Mouse (Mus musculus): ENCODE results near the gene Sardh.

The Sardh gene

GRCm38 (mm10) chr2:27226572-27226971, 21.6 kb downstream of the Sardh start:
- no peak for DNase-seq (ENCODE audit: low spot score)

DNA sequence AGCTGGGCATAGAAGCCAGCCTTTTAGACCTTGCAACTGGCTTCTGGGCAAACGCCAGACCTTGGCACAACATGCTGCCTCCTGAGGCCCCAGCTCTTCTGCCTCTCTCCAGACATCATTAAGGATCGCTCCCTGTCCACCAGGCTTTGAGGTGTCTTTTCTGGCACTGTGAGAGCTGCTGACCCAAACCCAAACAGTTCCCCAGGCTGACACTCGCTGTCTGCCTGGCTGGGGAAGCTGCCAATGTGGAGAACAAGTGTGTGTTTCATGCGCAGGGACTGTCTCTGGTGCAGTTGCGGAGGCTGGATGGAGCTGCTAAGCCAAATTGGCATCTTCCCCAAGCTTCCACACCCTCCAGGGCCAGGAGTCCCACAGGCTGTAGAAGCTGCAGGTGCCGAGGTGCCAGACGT, 25.1 kb downstream of the Sardh start:
- no peak for DNase-seq (ENCODE audit: low spot score)

- DNase-seq (ENCODE audit: low spot score), result no peak
Observed at GRCm38 (mm10) chr2:27218569-27218968, 29.6 kb downstream of the Sardh start.

DNA sequence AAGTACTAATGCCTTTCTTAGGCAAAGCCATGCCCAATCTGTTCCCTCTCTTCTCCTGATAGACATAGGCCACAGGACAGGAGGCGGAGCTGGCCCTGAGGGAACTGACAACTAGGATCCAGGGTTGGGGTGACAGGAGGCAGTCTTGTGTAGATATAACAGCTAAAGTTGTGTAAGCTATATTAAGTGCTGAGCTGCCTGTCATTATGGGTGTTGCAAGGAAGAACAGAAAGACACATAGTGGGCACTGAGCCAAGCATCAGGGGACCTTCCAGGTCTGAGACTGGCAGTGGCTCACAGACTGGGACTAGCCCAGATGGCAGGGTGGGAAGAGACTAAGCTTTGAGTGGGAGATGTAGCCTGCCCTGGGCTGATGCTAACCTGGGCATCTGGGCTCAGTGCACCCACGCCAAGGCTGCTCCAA, 30.0 kb downstream of the Sardh start:
- no peak for DNase-seq (ENCODE audit: low spot score)

DNA sequence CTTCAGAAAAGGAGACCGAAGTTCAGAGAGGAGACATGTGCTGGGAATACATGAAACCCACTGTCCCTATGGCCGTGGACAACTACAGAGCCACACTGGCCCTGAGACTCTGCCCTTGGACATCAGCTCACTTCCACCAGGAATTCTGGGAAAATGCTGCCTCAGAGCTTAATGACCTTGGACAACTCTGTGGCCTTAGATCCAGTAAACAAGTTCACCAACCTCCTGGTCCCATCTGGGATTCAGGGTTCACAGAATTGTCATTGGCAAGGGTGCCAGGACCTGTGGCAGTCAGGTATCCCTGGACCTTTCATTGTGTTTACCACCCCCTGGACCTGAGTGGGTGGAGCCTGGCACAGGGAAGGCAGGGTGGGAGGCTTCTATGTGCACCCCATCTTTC, 32.6 kb downstream of the Sardh start:
- DNase-seq (ENCODE audit: low spot score), result no peak

DNA sequence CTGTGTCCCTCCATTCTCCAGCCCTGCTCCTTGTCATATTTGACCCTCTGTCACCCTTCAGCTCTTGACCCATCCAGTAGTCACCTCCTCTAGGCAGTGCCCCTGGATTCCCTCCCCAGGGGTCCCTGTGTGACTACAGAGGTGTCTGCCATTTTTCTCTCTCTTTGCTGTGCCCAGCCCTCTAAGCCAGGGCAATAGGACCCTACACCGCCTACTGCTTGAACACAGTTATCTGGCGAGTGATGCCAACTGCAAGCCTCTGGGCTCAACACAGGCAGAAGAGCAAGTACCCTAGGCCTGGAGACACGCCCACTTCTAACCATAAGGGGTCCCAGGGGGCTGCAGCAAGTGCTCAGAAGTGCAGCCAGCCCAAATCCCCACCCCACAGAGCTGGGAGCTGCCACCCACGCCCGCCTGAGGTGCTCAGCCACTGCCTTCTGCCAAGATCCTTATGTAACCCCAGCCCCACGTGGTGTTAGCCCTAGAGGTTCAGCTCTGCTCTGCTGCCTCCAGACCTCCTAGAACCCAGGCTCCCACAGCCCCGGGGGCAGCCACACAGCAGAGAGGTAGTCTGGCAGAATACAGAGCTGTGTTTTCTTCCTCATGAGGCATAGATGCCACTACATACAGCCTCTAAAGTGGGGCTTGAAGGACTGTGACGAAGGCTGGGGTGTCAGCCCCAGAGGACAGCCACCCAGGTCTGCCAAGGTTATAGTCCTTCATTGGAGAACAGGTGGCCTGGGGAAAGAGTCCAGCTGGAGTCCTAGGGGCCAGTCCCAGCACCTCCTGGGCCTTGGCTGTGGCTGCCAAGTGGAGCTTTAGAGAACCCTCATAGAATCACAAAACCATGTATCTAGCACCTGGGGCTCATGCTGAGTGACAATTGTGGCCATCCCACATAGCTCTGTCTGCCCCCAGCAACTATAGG, 35.9 kb downstream of the Sardh start:
- DNase-seq (ENCODE audit: low spot score), result peak; percentile 48

DNA sequence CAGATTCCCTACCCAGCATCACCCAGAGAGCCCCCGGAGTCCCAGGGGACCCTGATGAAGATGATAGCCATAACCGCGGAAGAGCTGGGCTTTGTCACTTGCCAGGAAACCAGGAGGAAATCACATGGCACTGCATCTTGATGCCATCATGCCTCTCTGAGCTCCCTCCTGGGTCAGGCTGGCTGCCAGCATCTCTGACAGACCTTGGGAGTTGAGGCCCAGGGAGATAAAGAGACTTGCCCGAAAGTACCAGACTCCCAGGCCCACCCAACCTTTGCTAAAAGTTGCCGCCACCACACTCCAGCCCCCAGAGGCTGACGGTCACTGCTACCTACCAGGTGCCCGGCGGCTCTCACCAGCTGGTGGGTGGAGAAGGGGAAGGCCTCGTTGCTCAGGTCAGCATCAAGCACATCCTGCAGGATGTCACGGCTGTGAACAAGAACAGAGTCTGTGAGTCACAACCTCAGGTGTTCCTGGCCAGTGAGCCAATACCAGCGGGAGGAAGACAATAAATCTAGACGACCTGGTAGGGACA, 37.4 kb downstream of the Sardh start:
- no peak for DNase-seq (ENCODE audit: low spot score)

DNA sequence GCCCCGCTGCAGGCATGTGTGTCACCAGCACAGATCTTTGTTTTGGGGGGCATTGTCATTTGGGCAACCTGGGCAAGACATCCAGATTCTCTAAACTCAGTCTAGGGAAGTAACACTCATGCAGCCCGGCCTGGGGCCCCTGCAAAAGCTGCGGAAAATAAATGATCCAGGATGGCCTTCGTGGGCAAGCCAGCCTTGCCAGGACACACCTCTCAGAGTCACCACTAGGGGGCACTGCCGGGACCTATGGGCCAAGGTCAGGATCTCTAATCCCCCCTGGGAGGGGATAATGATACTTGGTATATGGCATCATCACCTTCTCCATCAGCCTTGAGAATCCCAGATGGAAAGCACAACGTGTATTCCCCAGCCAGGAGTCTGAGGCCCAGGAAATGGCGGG, 37.9 kb downstream of the Sardh start:
- DNase-seq (ENCODE audit: low spot score), result no peak

GRCm38 (mm10) chr2:27209816-27210215, 38.3 kb downstream of the Sardh start:
- no peak for DNase-seq (ENCODE audit: low spot score)

- DNase-seq (ENCODE audit: low spot score), result no peak
Observed at GRCm38 (mm10) chr2:27209370-27209769, 38.8 kb downstream of the Sardh start.

DNA sequence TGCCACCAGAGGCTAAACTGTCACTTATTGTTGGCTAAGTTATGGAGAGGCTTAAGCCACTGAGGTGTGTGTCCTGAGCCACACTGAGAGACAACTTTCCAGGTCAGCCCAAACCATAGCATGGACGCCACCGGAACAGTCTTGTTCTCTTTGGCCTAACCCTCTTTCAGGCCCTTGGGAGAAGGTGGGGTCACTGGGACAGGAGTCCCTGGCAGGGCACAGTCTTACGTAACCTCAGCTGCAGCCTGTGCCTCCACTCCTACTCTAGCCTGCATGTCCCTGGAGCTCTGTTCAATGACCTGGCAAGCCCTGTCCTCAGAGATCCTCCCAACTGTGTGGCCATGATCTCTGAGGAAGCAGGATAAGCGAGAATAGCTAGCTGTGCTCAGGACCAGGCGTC, 41.0 kb downstream of the Sardh start:
- peak; percentile 67 for DNase-seq (ENCODE audit: low spot score)

DNA sequence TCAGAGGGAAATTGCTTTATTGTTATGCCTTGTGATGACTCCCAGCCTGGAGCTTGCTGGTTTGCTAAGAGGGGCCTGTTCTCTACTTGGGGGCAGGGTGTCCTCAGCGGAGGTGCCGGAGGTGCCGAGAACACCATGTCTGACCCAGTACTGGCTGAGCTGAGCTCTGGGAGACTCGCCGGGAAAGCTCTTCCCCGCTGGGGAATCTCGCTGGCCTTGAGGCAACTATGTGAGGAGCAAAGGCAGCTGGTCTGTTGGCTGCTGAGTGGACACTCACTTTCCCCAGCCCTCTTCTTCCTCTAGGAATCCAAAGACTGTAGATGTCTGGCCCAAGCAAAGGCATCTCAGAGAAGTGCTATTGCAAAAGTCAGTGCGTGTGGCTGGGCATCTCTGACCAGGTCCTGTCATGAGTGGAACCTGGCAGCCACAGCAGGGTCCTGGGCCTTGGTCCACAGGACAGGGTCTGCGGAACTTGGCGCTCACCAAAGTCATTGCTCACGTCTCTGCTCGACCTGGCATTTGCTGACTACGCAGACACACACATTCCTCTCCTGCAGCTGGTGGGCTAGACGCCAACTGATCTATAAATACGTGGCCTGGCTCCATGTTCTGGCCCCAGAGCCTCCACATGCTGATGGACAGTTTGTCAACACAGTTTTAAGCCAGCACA, 41.9 kb downstream of the Sardh start:
- DNase-seq (ENCODE audit: low spot score), result peak; percentile 65

DNA sequence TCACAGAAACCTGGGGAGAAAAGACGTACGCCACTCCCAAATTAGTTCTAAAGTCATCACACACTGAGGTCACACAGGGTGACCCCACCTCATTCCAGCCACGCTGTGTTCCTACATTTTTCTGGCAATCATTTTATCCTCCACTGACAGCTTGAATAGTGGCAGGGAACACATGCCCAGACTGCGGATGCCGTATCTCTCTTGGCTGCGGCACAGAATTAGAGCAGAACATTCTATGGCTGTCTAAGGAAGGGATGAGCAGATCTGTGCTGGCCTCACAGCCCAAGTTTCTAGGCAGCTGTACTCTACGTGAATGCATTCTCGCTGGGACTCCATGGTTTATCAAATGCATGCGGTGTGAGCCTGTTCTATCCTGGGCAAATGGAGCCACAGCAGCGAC, 42.5 kb downstream of the Sardh start:
- peak; percentile 23 for DNase-seq (ENCODE audit: low spot score)

DNA sequence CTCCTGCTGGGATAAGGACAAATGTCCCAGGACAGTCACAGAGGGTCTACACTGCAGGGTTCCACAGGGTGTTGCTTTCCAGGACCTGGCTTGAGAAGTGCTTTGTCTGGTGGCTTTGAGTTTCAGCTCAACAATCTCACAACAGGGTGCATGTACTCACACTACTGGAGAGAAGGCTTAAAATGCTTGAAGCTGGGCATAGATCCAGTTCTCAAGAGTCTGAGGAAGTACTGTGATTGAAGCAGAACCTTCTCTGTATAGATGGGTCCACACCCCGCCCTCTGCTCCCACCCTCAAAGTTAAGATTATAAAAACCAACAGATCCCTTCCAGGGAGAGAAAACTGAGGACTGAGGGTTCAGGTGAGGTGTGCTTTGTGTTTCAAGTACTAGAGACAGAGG, 47.6 kb downstream of the Sardh start:
- DNase-seq (ENCODE audit: low spot score), result peak; percentile 45

DNA sequence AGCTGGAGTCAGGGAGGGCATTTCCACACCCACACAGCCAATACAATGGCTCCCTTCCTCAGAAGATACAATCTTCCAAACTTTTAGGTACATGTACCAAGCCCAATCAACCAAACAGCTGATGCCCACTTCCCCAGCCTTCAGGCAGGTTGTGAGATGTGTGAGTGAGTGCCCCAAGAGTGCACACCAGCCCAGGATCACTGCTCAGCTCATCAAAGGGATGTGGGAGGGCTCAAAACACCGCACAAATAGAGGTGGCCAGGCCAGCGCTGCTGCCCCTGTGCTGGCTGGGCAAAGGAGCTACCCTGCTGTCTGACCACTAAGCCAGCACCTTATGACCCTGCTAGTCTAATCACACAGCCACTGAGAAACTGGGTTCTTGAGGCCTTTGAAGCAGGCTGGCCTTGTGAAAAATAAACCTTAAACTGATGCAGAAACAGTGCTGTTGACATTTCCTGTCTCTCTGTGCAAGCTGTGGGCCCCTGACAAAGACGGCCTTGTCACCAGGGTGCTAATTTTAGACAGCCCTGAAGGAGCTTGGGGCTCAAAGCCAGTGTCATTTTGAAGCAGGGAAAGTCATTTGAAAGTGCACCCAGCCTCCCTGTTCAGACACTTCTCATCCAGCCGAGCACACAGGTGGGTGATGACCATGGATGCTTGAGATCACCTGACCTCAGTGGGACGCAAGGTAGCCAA, 49.4 kb downstream of the Sardh start:
- no peak for DNase-seq (ENCODE audit: low spot score)

GRCm38 (mm10) chr2:27189994-27190393, 58.1 kb downstream of the Sardh start:
- no peak for DNase-seq (ENCODE audit: low spot score)

GRCm38 (mm10) chr2:27187531-27187930, 60.6 kb downstream of the Sardh start:
- DNase-seq (ENCODE audit: low spot score), result no peak

DNA sequence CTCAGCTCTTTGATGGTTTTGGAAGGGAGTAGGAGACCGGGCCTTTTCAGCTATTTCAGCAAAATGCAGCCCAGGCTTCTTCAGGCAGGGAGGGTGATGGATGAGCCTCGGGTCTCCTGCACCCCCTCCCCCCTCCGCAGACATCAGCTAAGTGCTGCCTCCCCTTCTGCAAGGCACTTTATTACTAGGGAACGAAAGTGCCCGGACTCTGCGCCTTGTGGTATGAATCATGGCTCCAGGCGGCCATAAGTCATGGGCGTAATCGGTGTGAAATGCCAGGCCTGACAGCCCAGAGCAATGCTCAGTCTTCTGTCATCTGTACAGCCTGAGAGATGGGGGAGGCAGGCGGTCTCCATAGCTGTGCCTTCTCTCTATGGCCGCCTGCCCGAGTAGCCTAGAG, 64.4 kb downstream of the Sardh start:
- DNase-seq (ENCODE audit: low spot score), result no peak

DNA sequence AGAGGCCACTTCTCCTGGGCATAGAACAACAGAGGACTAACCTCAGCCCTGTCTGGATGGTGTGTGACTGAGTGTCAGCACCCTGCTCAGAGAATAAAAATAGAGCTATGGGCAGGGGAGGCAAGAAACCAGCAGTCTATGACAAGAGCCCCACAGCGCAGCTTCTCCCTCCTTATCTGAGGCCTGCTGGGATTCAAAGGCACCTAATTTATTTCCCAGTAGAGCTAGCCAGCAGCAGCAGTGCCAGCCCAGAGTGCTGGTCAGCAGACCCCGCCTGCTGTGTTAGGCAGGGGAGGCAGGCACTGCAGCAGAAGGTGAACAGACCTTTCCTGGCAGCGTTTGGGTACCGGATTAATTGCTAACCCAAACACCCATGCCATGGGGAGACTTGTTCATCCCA, 66.2 kb downstream of the Sardh start:
- no peak for DNase-seq (ENCODE audit: low spot score)

DNA sequence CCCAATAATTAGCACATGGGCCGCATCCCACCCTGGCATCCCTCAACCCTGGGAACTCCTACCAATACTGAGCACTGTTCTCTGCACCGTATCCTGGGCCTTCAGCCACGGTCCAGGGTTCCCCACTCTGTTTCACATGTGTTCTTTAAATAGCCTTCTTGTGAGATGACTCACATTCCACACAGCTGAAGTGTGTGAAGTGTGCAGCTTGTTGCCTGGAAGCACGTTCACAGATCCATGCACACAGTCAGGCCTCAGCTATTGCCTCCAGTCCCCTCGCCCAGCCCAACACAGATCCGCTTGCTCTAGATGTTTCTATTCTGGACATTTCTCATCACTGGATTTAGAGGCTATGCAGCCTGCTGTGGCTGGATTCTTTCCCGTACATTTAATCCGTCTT, 69.0 kb downstream of the Sardh start:
- no peak for DNase-seq (ENCODE audit: low spot score)

- no peak for DNase-seq (ENCODE audit: low spot score)
Observed at GRCm38 (mm10) chr2:27175696-27176267, 72.4 kb downstream of the Sardh start.

DNA sequence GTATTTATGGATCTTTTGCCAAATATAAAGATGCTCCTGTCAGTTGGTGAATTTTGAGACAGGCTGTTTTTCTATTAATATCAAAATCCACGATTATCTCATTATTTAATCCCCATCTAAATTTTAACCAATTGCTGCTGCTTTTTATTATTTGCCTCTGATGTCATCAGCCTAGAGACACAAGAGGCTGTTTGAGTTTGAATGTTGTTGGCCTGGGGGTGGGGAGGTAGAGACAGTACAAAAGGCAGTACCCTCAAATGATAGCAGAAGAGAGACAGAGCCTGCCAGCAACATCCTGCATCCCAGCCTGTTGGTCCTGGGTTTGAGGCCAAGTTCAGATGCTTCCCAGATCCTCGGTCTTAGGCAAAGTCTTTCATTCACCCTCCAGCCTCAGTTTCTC, 73.9 kb downstream of the Sardh start:
- DNase-seq (ENCODE audit: low spot score), result no peak
